Mouse (Mus musculus) skeletal muscle tissue, adult 2 months (tissue): ENCODE measurements around the gene Gjd2.
A peak's percentile ranks its signal among the peaks of the same experiment; 100 is the strongest.

ENCODE experiments used
- DNase-seq: peaks from one replicate; pipeline ENCODE4 v3.0.0-alpha.2; 2012; ENCODE audit warnings: low read depth, low spot score

Gjd2 gene

DNA sequence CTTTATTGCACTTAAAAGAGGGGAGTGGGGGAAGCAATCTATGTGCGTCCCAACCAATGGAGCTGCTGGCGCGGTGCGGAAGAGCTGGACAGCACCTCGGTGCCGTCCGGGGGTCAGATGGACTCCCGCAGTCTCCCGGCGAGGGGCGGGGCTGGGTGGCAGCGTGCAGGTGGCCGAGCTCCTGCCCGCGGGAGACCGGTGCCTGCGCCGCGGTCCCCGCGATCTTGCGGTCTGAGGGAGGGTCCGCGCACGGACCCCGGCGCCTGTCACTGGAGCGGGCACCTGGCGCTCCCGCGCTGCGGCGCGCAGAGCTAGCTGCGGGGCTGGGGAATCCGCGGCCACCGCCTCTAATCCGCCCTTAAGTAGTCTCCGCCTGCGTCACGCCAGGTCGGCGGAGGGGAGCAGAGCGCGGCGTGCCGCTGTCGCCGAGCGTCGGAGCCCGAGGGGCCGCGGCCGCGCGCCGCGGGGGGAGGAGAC is at the start of gene Gjd2:
Gene Gjd2 (minus strand): TSS at position 325 of the 477 bp plus-strand sequence.
- DNase-seq = no peak

DNA sequence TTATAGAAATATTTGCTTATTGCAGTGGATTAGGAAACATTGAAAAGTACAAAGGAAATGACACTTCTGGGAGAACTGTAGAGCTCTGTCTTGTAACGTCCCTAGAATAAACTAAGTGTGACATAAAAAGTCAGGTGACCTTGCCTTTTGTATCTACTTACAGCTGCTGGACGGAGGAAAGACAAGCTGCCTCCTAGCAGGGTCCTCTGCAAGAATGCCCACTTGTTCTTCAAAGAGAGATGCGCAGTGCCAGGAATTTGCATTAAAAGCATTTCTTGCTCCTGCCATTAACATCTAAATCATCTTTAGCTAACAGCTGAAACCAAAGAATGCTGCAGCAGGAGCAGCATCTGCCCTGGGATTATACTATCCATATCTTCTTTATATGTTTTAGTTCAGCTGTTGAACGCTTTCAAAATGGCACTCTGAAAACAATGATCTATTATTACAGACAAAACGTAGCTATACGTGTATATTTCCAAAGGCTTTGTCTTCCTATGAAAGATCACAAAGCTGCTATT is 46.7 kb upstream of the Gjd2 start:
- no peak for DNase-seq

DNA sequence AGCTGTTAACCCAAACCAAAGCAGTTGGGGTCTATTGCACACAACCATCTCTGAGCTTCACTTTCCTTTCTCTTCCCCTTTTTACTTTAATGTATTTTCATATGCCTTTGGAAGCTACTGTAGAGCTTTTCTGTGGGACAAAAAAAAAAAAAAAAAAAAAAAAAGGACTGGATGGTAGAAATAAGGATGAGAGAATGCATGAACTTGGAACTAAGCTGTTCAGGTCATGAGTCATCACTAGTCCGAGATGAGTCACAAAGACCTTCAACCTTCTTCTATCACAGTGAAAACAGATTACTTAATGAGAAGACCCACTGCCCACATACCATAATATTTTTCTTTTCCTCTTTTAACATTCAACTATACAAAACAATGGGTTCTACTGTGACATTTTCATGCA is 46.2 kb upstream of the Gjd2 start:
- no peak for DNase-seq

DNA sequence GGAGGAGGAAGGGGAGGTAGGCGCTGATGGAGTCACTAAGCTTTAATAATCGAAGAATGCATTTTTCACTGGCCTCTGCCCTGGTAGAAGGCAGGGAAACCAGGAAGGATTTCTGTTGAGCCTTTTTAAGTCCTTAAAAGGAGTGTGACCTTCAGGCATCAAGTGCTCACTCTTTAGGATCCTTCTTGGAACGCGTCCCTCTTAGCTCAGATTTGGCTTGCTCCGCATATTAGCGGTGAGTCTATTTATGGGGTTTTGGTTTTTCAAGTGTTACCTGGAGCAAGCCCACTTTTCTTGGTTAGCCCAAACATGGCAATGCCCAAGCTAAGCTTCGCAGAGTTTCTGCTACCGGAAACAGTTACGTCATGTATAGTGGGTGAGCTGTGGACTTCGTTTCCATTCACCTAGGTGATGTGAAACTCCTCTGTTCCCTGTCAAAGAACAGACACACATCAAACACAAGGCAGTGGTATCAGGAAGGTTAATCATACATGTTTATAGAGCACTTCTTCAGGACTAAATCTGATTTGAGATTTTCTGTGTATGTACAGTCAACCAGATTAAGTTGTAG is 44.9 kb upstream of the Gjd2 start:
- DNase-seq = no peak

DNA sequence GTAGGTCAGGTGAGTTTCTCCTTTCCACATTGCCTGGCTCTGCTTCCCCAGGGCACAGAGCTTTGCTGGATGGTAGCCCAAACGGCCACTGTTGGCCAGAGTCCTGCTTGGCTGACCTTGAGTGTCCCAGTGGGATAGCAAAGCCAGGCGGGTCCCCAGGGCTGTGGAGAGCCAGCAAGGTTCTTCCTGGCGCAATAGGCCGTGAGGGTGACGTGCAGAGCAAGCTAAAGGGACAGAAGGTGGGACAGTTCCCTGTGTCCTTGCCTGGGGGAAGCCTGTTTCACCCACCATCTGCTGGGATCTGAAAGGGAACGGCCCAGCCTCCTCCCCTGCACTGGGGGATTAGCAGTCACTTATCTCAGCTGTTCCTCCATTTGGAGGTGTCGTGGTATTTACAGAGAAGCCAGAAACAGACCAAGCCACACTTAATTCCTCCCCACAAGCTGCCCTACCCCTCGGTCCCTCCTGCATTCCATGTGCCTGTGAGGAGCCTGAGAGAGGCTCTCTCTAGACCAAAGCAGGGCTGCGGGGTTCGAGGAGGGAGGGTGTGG is 44.0 kb upstream of the Gjd2 start:
- peak; percentile 71 for DNase-seq

DNA sequence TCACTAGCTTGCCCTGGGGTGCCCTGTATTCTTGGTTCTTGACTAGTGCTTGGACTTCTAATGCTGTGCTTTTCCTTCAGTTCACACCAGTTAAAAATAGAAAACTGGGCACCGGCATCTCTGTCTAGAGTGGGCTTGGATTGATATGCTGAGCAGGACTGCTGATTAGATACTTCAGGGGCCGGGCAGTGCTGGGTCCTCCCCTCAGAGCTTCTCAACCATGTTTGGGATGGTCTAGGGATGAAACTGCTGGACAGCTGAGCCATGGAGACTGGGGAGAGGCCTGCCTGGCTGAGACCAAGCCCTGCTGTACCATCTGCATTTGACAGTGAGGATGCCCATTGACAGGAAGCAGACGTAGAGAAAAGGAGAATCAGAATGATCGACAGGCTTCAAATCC is 40.7 kb upstream of the Gjd2 start:
- no peak for DNase-seq

DNA sequence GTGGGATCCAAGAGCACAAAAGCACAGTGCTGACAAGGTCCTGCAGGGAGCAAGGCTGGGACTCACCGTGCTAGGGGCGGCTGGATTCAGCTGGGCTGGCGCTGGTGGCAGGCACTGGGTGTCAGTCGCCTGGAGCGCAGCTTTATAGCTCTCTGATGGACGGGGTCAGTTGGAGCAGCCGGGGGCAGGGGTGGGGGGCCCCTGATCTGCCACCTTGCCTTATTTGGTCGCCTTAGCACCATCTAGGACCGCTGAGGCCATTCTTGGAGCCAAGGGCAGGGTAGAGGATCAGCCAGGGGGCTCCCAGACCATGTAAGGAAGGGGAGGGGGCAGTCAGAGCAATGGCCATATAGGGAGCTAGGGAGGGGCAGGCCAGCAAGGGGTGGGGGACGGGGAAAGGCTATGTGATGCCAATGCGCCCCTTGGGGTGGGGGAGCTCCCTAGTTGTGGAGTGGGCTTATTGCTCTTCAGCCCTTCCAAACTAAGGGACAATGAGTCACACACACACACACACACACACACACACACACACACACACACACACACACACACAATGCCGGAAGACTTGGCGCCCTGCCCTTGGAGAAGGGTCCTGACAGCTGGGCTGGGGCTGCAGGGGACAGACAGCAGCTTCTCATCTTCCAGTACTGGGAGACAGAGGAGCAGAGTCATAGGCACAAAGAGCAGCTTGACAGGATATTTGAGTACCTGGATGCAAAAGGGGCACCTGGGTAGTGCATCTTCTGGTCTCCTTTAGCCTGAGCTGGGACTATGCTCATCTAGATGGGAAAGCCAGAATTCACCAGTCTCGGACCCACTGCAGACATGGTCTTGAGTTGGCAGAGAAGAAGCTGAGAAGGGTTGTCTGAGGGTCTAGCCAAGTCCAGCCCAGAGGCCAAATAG is 39.5 kb upstream of the Gjd2 start, which contains the start of gene Actc1:
Gene Actc1 (minus strand): TSS at position 853 of the 903 bp plus-strand sequence.
- DNase-seq = peak; percentile 28

DNA sequence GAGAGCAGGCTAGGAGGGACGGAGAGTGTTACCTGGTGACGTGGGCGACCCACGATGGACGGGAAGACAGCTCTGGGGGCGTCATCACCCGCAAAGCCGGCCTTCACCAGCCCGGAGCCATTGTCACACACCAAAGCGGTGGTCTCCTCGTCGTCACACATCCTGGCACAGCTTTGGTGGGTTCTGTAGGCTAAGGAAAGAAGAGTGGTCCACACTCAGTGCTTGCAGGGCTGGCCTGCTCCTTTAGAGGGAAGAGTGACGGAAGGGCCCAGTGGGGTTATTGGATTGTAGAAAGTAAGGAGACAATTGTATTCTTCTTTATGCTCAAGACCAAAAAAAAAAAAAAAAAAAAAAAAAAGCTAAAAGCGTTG is 38.4 kb upstream of the Gjd2 start:
- DNase-seq = no peak

DNA sequence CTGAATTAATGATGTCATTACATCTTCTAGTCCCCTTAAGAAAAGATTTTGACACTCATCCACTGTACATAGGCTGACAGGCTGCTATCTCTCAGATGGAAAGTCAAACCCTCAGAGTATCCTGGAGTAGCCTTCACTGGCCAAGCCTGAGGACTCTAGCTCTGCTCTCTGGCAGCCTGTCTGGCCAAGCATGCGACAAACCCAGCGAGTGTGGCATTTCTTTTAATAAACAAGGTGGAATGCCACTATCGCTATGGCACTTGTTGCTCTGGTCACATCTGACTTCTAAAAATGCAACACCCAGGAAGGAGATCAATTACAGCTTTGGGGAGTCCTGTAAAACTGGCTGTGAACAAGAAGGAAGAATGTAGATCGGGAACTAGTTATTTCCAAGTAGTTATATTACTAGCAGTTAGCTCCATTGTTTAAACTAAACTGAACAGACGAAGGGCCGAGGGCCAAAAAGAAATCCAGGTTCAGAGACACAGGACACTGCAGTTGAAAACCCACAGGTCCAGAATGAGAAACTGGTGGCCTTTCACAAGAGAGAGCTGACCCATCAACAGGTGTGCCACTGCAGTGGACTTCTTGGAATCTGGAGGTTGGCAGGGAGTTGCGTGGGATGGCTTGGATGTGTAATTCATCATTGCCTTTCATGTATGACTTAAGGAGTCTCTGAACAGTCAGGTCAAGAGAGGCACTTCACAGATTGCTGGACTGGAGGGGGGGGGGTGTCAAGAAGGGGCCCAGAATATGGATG is 37.9 kb upstream of the Gjd2 start:
- DNase-seq = no peak

DNA sequence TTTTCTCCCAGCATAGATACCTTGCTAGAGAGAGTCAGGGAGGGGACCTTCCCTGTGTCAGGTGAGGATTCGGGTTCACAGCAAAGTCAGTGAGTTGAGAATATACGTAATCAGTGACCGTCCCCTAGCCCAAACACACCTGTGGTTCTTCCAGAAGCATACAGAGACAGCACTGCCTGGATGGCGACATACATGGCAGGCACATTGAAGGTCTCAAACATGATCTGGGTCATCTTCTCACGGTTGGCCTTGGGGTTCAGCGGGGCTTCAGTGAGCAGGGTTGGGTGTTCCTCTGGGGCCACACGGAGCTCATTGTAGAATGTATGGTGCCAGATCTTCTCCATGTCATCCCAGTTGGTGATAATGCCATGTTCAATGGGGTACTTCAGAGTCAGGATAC is 36.7 kb upstream of the Gjd2 start:
- no peak for DNase-seq

DNA sequence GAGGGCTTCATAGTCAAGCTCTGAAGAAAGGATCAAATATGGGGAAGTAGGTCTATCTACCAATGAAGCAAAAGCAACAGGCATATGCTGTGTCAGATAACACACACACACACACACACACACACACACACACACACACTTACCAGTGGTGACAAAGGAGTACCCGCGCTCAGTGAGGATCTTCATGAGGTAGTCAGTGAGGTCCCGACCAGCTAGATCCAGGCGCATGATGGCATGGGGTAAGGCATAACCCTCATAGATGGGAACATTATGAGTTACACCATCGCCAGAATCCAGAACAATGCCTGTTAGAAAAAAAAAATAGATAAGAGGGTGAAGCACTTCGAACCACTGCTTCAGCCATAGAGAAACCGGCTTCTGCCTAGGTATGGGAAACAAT is 36.0 kb upstream of the Gjd2 start:
- no peak for DNase-seq

DNA sequence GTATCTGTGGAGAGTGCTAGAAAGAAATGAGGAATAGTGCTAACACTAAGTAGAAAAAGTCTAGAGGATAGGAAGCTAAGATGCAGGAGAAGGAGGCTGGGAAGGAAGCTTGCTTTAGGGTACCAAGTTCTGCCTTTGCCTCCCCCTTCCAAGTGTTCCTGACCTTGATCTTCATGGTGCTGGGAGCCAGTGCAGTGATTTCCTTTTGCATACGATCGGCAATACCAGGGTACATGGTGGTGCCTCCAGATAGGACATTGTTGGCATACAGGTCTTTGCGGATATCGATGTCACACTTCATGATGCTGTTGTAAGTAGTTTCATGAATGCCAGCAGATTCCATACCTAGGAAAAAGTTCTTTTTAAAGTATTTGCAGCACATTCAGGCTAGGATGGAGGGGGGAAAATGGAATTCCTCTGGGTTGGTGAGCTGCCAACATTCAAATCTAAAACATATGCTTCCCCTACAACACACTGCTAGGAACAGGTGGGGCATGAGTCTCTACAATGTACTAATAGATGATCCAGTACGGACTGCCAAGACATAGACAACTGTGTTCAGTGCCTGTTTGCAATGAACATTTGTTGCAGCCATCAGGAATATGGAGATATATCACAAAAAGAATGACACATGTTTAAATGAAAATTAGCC is 34.7 kb upstream of the Gjd2 start:
- no peak for DNase-seq

DNA sequence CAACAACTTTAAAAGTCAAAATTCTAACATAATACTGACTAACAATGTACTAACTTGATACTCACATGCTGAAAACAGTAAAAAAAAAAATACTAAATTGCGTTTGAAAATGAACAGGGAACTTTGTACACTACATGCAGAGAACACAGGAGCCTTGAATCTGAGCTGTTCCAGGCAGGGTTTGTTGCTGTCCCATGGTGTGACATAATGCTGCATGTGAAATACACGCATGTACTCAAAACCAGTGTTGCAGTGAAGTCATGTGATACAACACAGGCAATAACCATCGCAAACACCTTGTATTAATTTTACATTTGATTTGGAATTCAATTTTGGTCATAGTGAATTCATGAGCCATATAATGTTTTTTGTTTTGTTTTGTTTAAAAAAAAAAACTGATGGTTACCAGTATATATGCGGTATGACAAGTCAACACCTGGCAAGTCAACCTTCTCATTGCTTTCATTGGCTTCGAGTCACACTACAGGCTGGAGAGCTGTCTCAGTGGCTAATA is 32.8 kb upstream of the Gjd2 start:
- DNase-seq = no peak

DNA sequence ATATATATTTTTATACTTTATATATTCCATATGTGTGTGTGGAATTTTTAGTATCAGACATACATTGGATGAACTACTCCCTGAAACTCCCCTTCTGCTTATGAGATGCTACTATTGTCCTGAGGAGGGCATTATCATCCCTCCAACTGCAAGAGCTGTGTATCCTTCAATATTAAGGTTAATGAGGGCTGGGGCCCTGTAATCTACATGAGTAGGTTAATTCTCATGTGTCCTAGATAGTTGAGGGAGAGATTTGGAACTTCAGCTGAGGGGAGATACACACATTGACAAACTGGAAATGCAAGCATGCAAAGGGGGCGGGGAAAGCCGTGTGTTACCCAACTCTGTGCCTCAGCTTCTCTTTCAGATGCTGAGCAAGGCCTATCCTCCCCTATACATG is 24.5 kb upstream of the Gjd2 start:
- DNase-seq = no peak

DNA sequence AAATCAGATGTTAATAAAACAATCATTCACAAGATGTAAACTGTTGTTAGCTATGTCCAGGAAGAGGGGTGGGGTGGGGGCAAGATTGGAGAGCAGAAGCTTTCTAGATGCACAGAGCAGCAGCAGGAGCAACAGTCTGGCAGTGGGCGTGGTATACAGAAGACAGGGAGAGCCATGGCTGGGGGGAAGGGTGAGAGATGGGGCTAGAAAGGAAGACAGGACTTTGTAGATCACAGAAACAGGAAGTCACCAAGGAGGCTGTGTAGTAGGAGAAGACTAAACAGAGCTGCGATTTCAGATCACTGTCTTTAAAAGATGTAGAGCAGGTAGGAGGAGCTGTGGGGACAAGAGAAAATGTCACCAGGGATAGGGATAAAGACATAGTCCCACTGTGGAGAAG is 18.8 kb upstream of the Gjd2 start:
- no peak for DNase-seq

DNA sequence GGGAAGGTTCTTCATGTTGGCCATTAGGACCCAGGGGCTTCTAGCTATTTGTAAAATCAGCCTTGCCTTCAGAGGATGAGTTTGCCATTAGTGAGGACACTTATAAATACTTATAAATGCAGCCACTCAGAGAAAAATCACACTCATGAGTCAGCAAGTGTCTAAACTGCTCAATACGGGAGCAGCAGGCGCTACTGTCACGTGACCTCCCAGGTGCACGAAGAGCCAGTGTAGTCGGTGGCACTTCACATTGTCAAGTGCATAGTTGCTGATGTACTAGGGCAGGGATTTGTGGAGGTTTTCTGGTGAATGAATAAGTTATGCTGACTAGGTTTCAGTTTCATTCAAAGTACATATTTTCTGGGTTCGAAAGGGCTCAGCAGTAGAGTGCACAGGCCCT is 10.0 kb upstream of the Gjd2 start:
- DNase-seq = no peak

DNA sequence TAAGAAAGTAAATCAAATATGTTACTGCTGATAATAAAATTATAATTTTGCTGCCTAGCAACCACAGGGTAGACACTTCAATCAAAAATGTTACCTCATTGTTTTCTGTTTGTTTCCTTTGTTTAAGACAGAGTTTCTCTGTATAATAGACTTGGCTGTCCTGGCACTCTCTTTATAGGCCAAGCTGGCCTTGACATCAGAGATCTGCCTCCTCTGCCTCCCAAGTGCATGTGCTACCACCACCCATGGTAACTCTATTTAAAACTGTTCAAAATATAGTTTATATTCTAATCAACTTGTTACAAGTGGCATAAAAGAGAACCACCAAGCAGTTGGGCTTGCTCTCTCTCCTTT is 6.8 kb upstream of the Gjd2 start:
- DNase-seq = no peak

DNA sequence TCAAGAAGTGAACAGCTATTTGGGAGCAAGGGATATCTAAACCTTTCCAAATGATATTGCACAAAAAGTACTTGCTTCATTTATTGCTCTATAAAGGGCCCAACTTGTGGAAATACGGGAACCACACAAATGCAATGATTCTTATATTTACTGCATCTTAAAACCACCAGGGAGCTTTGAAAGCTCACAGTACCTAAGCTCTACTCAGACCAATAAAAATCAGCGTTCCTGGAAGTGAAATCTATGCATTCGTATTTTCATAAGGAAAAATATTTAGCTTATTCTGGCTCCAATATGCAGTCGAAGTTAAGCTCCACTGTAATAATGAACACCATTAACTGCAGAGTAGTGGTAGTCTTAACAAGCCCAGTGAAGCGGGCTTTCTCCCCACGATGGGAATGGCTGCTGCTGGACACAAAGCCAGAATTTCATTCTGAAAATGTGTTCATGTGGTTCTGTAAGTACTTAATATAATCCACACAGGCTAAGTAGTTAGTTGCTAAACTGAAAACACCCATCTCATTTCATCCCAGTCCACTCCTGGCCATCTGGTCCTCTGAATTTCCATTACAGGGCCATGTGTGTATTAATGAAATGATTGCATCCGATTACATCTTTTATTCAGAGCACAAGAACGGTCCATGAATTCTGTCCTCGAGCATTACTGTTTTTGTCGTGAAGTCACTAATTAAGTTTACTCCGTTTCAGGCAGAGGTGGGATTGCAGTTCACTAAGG is 6.2 kb upstream of the Gjd2 start:
- DNase-seq = no peak

DNA sequence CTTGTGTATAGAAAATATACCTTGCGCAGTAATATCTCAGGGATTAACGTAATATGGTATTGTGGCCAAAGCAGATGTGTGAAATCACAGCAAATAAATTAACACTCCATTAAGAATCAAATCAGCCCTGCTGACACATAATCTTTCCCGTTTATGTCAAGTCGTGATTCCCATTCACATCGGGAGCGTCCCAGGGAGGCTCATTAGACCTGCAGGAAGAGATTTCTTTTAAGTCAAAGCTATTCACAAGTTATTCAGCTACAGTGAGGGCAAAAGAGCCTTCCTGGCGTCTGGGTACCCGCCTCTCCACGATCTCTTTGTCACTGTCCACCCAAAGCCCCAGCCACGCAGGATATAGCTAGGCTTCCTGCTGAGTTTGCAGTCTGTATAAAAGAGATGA is 4.7 kb upstream of the Gjd2 start:
- DNase-seq = no peak

DNA sequence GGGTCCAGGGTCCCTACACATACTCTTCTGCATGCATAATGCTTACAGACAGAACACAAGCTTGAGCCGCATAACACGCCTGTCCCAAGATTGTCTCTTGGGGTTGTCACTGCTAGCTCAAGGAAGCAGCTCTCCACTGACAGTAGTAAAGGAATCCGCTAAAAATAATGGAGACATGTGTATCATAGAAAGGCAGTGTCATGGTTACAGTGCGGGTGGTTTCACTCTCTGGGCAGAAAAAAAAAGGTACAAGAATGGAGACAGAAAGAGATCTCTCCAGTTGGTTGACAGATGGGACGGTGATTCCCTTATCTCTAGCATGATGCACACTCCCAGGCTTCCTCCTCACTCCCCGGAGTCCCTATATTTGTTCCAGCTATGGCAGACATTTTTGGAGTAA is 1.4 kb upstream of the Gjd2 start:
- DNase-seq = no peak

DNA sequence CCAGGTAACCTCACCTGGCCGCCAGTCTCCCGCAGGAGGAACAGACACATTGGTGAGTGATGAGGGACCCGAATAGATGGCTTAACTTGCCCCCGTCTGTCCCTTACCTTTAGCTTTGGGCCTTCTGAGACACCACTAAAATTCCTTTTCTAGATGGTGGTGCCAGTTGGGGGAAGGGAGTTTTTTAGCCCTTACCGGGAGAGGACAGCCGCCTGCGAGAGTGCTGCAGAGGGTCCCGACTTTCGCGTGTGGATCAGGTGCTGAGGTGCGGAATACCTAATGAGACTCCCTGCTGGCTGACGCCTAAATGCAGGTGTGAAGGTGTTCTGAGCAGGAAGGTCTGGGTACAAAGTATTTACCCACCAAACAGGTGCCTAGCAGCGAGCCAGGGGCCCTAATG is 427 bp upstream of the Gjd2 start:
- DNase-seq = no peak
